Mouse (Mus musculus) gastrocnemius, adult 8-10 months (tissue): ENCODE results near the gene Rabepk. TPM values are rescaled to one million over a fixed set of nuclear protein-coding genes. Genes with fewer than 3 reads are reported as not detected.
"Not testable (repeated sequence)": the region's sequence is repeated elsewhere in the genome, so short reads cannot be mapped to it uniquely, and the experiment has no call there.

ENCODE experiments used
- DNase-seq, 2 experiments: peaks; one replicate each; pipeline ENCODE4 v3.0.0; 2022; ENCODE audit warnings: low spot score in 2 of 2
- total RNA-seq, 4 experiments: library from RNA; stranded (reverse); gene quantifications; 2 replicates each; pipeline ENCODE4 v1.2.4; 2022

Gene Rabepk
- 10 to 100 TPM in 3 of 4 experiments, 1 to 10 TPM in 1; 7.4 to 13.1 (median 11.4) TPM for total RNA-seq

DNA sequence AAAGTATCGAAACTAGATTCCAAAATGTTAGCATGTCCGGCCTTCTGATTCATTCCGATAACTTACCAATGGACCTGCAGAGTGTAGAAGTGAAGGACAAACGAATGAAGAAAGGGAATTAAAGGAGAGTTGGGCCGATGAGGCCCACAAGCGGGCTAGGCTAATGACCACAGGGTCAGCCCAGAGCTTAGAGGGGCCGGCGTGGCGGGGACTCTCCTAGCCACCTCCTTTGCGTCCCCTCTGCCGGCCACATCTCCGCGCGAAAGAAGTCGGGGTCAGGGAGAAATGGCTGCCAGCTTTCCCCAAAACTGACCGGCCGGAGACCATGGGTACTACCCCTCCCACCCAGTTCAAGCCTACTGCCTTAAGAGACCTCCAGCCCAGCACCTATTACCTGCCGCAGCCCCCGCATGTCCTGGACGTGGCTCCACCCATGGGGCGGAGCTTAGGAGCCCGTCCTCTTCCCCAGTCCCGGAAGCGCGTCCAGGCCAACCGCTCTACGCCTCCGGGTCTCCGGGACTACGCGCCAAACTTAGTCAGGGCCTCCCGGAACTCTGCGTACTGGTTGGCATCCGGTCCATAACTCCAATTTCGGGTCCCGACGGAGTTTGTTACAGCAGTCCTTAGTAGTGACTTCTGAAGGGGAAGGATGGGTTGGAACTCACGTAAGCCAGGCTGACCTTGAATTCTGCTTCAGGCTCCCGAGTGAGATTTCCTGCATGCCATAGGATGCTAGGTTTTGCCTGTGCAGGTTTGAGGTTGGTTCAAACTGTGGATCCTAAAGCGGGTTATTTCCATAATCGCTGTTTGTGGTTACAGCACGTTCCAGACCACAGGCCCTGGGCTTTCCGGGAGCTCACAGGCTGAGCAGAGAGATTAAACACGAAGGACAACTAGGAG is at the start of gene Rabepk:
TSS of gene Rabepk (minus strand) at position 556 of the 900 bp plus-strand sequence.
- DNase-seq: peak; percentile 70 to 77

- DNase-seq: no peak
Measured at GRCm38 (mm10) chr2:34847702-34848101, 48.0 kb upstream of the Rabepk start.

DNA sequence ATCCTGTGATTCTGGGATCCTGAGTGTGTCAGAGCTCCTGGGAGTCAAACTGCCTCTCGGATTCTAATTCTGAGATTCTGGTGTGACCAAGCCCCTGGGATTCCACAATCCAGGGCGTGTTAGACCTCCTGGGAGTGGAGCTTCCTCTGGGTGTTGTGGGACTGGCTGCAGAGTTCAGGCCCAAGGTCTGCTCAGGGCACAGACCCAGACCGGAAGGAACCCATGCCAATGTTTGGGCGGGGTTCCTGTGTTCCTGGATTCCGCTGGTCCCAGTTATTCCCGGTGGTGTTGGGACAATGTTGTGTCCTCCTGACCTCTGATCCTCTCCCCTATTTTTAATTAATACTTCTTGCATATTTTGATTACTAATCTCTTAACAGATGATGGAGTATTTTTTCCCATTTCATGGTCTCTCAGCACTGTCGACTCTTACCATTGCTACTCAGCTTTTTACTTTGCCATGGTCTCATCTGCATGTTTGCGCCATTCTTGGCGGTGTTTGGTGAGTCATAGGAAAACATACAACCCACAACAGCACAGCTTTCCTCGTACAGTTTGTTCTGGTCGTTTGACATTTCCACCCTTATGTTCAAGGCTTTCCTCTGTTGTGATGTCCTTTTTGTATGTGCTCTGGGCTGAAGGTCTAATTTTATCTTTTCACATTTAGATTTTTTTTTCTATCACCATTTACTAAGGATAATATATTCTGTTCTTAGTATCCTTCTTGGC is 43.7 kb upstream of the Rabepk start:
- peak; percentile 16 to 25 for DNase-seq

DNA sequence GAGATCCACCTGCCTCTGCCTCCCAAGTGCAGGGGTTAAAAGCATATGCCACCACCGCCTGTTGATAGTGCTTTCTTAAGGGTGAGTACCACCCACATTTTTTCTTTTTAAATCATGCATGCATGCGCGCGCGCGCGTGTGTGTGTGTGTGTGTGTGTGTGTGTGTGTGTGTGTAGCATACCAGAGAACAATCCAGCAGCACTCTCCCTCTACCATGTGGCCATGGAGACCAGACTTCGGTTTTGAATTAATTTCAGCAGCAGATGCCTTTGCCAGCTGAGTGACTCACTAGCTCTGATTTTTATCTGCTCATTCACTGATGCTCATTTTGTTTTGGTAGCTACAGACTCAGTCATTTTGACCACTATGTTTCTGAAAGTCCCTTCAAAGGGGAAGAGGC is 42.0 kb upstream of the Rabepk start:
- no peak for DNase-seq

GRCm38 (mm10) chr2:34840143-34840542 is 40.4 kb upstream of the Rabepk start:
- DNase-seq: not testable (repeated sequence)

- DNase-seq: no peak
Measured at GRCm38 (mm10) chr2:34835669-34836068, 36.0 kb upstream of the Rabepk start.

DNA sequence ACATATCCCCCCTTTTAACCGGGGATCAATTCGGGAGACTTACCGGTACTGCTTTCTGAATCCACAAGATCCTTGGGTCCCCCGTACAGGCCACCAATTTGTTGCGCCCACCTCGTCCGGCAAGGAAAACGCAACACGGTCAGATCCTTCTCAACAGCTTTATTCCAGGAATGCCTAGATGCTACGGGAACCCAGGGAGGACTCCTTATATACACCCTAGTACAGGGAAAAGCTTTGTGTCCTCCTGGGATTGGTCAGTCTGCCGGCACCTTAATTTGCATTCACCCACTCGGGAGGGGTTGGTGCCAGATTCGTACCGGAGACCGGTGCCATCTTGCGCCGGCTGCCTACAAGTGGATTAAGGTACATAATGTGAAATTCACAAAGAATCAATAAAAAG is 33.9 kb upstream of the Rabepk start:
- DNase-seq: no peak

- DNase-seq: not testable (repeated sequence)
Measured at GRCm38 (mm10) chr2:34832766-34833457, 33.2 kb upstream of the Rabepk start, which contains the start of gene Gm34653. TSS of gene Gm34653 (plus strand) at chr2:34833007.

DNA sequence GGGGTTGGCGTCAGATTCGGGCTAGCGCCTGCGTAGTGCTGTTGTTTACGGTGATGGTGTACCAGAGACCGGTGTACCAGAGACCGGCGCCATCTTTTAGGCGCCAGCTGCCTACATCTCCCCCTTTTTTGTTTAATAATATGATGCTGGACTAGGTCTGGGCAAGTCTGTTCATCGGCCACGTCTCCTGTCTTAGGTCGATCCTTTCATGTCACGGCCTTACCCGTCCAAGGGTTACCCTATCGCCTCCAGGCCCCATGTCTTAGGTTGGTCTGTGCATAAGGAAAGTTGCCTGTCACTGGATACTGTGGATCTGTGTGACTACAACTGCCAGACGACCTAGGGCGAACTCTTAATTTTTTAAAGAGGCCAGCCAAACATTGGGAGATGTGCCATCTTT is 30.4 kb upstream of the Rabepk start:
- not testable (repeated sequence) for DNase-seq

DNA sequence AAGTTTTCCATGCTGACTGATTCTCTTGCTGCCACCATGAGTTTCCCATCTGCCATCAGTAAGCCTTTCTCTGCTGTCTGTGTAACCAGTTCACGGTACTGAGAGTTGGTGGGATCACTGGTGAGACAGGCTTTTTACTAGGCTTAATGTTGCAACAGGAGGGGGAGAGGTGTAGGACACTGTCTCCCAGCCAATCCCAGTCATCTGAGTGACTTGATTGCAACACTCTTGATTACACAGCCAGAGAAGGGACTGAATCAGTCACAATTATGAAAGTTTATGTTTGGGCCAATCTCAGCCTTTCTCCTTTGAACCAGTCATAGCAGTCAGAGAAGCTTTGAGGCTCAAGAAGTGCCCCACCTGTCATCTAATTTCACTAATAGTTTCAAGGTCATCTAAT is 28.3 kb upstream of the Rabepk start:
- DNase-seq: no peak

GRCm38 (mm10) chr2:34827591-34827990 is 27.9 kb upstream of the Rabepk start:
- no peak for DNase-seq

- no peak for DNase-seq
Measured at GRCm38 (mm10) chr2:34826460-34827231, 26.9 kb upstream of the Rabepk start.

- peak; percentile 74 to 79 for DNase-seq
Measured at GRCm38 (mm10) chr2:34825827-34826459, 26.2 kb upstream of the Rabepk start, which contains the start of gene Fbxw2. TSS of gene Fbxw2 (minus strand) at chr2:34826311.

- DNase-seq: no peak
Measured at GRCm38 (mm10) chr2:34818492-34818891, 18.8 kb upstream of the Rabepk start.

DNA sequence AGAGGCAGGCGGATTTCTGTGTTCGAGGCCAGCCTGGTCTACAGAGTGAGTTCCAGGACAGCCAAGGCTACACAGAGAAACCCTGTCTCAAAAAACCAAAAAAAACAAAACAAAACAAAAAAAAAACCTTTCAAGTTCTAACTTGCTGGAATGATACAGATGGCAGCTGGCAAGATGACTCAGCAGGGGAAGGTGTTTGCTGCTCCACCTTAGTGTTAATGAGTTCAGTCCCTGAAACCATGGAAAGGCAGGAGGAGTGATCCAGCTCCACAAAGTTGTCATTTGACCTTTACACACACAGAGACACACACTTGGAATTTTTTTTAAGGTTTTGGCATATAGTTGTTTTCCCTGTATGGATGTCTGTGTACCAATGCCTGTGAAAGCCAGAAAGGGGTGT is 16.2 kb upstream of the Rabepk start:
- not testable (repeated sequence) for DNase-seq

GRCm38 (mm10) chr2:34812706-34813105 is 13.0 kb upstream of the Rabepk start:
- no peak for DNase-seq

GRCm38 (mm10) chr2:34810775-34811174 is 11.1 kb upstream of the Rabepk start:
- no peak for DNase-seq

- no peak for DNase-seq
Measured at GRCm38 (mm10) chr2:34809568-34809967, 9.9 kb upstream of the Rabepk start.

DNA sequence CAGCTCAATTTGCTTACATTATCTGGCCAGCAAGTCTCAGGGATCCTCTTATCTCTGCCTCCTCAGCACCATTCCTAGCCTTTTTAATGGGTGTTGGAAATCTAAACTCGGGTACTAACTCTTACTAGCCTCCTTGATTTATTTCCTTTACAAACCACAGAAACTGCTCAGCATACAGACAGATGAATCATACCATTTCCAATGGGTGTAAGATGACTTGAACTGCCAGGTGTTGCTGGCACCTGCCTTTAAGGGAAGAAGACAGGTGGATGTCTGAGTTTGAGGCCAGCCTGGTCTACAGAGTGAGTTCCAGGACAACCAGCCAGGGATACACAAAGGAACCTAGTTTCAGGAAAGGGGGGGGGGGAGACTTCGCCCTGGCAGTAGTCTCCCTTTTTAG is 8.3 kb upstream of the Rabepk start:
- DNase-seq: no peak

DNA sequence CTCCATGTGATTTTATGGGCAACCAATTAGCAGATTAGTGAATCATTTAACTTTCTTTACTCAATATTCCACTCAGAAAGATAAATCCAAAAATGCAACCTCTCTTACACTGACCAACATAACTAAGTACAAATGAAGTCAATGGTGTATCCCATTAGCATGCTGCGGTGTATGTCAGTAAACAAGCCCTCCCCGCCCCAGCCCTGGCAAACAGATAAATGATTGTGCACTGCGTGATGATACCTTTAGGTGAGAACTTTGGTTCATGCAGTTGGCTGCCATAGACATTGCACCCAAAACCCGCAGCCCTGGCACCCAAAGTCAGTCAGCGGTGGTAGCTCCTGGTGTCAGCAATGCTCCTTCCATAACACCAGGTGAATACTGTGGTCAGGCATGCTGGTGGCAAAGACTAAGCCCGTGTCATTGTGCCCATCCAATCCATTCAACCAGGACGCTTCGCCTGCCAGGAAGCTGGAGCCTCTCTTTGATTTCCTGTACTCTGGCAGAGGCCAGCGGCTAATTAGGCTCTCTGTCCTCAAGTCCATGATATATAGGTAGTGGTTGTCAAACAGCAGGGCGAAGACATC is 5.7 kb upstream of the Rabepk start:
- no peak for DNase-seq
